Mouse (Mus musculus): Measurements from ENCODE around the gene 4930502E18Rik. TPM values are rescaled to one million over a fixed set of nuclear protein-coding genes. Genes with fewer than 3 reads are reported as not detected.

Gene 4930502E18Rik
- total and polyA plus RNA-seq, 3 experiments = not detected

DNA sequence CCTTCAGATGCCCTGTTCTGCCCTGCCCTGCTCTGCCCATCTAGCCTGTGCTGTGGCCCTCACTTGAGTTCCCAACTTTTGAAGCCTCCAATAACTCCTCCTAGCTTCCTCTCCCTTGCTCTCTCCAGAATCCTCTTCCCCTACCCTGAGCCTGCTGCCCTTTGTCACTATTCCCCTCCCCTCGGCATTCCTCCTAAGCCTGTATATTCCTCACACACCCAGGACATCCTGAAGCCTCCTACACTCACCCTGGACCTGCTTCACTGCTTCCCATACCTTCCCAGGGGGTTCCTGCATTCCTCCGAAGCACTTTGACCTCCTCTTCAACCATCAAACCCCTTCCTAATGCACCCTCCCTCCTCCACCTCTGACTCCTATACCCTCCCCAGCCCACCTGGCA lies 32.6 kb upstream of the 4930502E18Rik start:
- no peak for DNase-seq (ENCODE audit: low read depth, low spot score)
- H3K36me3 ChIP-seq (ENCODE audit: control insufficient read depth in 1 of 2, insufficient read depth in 2 of 2, low read length in 2 of 2) = no peaks in the 10 kb centered on the region
- no peaks in the 10 kb centered on the region for H3K79me2 ChIP-seq (ENCODE audit: control insufficient read depth, insufficient read depth, low read length, poor library complexity)
- no peak overlapping the region for H3K27ac ChIP-seq (ENCODE audit: control insufficient read depth, low read depth, low read length)
- TF ChIP-seq POLR2AphosphoS2 (IDR thresholded peaks at IDR 0.05; ENCODE audit: low read length) (no peak), ETS1 (IDR thresholded peaks at IDR 0.05; ENCODE audit: low read depth, low read length) (no peak), TCF12 (IDR thresholded peaks at IDR 0.05; ENCODE audit: low read depth, low read length) (no peak), GABPA (IDR thresholded peaks at IDR 0.05; ENCODE audit: low read depth, low read length) (no peak), MYC (IDR thresholded peaks at IDR 0.05; ENCODE audit: low read depth, low read length) (no peak), E2F4 (IDR thresholded peaks at IDR 0.05; ENCODE audit: borderline replicate concordance, low read depth, low read length) (no peak), RAD21 (IDR thresholded peaks at IDR 0.05; ENCODE audit: low read depth, low read length) (no peak), RCOR1 (IDR thresholded peaks at IDR 0.05; ENCODE audit: low read depth, low read length) (no peak), TAL1 (IDR thresholded peaks at IDR 0.05; ENCODE audit: low read length) (no peak), USF1 (IDR thresholded peaks at IDR 0.05; ENCODE audit: low read depth, low read length) (no peak)
- no peaks in the 10 kb centered on the region for H3K4me1 ChIP-seq (ENCODE audit: control insufficient read depth in 1 of 2, insufficient read depth in 2 of 2, low read length in 2 of 2)
- H3K9me3 ChIP-seq (replicated peaks; ENCODE audit: insufficient read depth, low read length) = no peaks in the 10 kb centered on the region
- no peaks in the 10 kb centered on the region for H3K27me3 ChIP-seq (ENCODE audit: control insufficient read depth in 1 of 2, insufficient read depth in 2 of 2, low read length in 2 of 2)
- H3K9ac ChIP-seq (ENCODE audit: control insufficient read depth, low read depth, low read length, poor library complexity, severe bottlenecking) = no peak overlapping the region
- H3K4me3 ChIP-seq (ENCODE audit: control insufficient read depth in 1 of 2, insufficient read depth in 1 of 2, low read depth in 2 of 2, low read length in 2 of 2) = no peak overlapping the region

DNA sequence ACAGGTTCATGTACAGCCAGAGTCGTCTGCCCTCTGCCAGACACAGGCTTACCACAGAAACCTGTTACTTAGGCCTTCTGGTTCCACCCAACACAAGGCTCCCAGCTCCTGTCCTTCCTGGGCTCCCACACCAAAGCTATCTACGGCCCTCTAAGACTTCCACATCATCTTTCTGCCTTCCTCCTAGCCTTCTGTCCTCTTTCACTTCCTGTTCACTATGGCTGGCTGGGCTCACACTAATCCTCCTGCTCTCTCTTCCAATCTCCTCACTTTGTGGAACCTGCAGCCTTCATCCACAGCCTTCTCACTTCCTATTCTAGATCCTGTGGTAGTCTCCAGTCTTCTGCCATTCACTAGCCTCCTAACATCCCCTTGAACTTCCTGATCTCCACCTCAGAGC lies 31.5 kb upstream of the 4930502E18Rik start:
- H3K4me3 ChIP-seq (ENCODE audit: control insufficient read depth in 1 of 2, insufficient read depth in 1 of 2, low read depth in 2 of 2, low read length in 2 of 2) = no peak overlapping the region
- H3K27ac ChIP-seq (ENCODE audit: control insufficient read depth, low read depth, low read length) = no peak overlapping the region
- DNase-seq (ENCODE audit: low read depth, low spot score) = no peak
- H3K79me2 ChIP-seq (ENCODE audit: control insufficient read depth, insufficient read depth, low read length, poor library complexity) = no peaks in the 10 kb centered on the region
- no peaks in the 10 kb centered on the region for H3K4me1 ChIP-seq (ENCODE audit: control insufficient read depth in 1 of 2, insufficient read depth in 2 of 2, low read length in 2 of 2)
- H3K36me3 ChIP-seq (ENCODE audit: control insufficient read depth in 1 of 2, insufficient read depth in 2 of 2, low read length in 2 of 2) = no peaks in the 10 kb centered on the region
- H3K9me3 ChIP-seq (replicated peaks; ENCODE audit: insufficient read depth, low read length) = no peaks in the 10 kb centered on the region
- no peaks in the 10 kb centered on the region for H3K27me3 ChIP-seq (ENCODE audit: control insufficient read depth in 1 of 2, insufficient read depth in 2 of 2, low read length in 2 of 2)
- TF ChIP-seq NELFE (IDR thresholded peaks at IDR 0.05; ENCODE audit: low read depth, low read length) (no peak), CHD1 (IDR thresholded peaks at IDR 0.05; ENCODE audit: low read depth, low read length) (no peak), MAFK (IDR thresholded peaks at IDR 0.05; ENCODE audit: borderline replicate concordance, low read depth, low read length) (no peak), MYC (IDR thresholded peaks at IDR 0.05; ENCODE audit: low read depth, low read length) (no peak), RCOR1 (IDR thresholded peaks at IDR 0.05; ENCODE audit: low read depth, low read length) (no peak), TBP (IDR thresholded peaks at IDR 0.05; ENCODE audit: low read depth, low read length) (no peak), TCF12 (IDR thresholded peaks at IDR 0.05; ENCODE audit: low read depth, low read length) (no peak), TAL1 (IDR thresholded peaks at IDR 0.05; ENCODE audit: low read length) (no peak), GABPA (IDR thresholded peaks at IDR 0.05; ENCODE audit: low read depth, low read length) (no peak), CTCF (IDR thresholded peaks at IDR 0.05 in 2 of 3, conservative IDR thresholded peaks at IDR 0.05 in 1 of 3; ENCODE audit: control insufficient read depth in 1 of 3, insufficient read depth in 1 of 3, low read depth in 2 of 3, low read length in 3 of 3, poor library complexity in 1 of 3, severe bottlenecking in 1 of 3) (no peak), MEF2A (IDR thresholded peaks at IDR 0.05; ENCODE audit: extremely low read depth, insufficient replicate concordance, low read depth, low read length, poor library complexity, severe bottlenecking) (no peak), EP300 (IDR thresholded peaks at IDR 0.05; ENCODE audit: low read depth in 1 of 2, low read length in 2 of 2) (no peak), POLR2A (IDR thresholded peaks at IDR 0.05; ENCODE audit: control insufficient read depth in 1 of 2, insufficient read depth in 1 of 2, low read depth in 1 of 2, low read length in 2 of 2, poor library complexity in 1 of 2) (no peak), GATA1 (IDR thresholded peaks at IDR 0.05; ENCODE audit: low read depth, low read length) (no peak)
- no peak overlapping the region for H3K9ac ChIP-seq (ENCODE audit: control insufficient read depth, low read depth, low read length, poor library complexity, severe bottlenecking)
